Mouse (Mus musculus) liver, embryonic 12.5 days (tissue): ENCODE data around the gene Mlph. TPM values are rescaled to one million over a fixed set of nuclear protein-coding genes. Genes with fewer than 3 reads are reported as not detected.

Experiments used
- ATAC-seq: fragments of 200-750 bp; cut with Nextera tagmentation; 2 replicates; pipeline ENCODE4 v1.8.0; 2017; ENCODE audit warnings: moderate number of reproducible peaks, mild to moderate bottlenecking, moderate library complexity
- H3K27ac ChIP-seq: fragments of 300-500 bp; sonication (generic); 2 replicates; pipeline ENCODE4 v1.5.1; 2016; ENCODE audit warnings: mild to moderate bottlenecking
- H3K27me3 ChIP-seq: fragments of 300-500 bp; sonication (generic); replicated peaks from 2 replicates; pipeline ENCODE4 v1.6.1; 2016; ENCODE audit warnings: mild to moderate bottlenecking, moderate library complexity
- H3K36me3 ChIP-seq: fragments of 300-500 bp; sonication (generic); 2 replicates; pipeline ENCODE4 v1.6.1; 2016; ENCODE audit warnings: mild to moderate bottlenecking, moderate library complexity
- H3K4me1 ChIP-seq: fragments of 300-500 bp; sonication (generic); 2 replicates; pipeline ENCODE4 v1.6.1; 2016
- H3K4me2 ChIP-seq: fragments of 300-500 bp; sonication (generic); 2 replicates; pipeline ENCODE4 v1.6.1; 2016; ENCODE audit warnings: mild to moderate bottlenecking, moderate library complexity
- H3K4me3 ChIP-seq: fragments of 300-500 bp; sonication (generic); 2 replicates; pipeline ENCODE4 v1.5.1; 2016; ENCODE audit warnings: mild to moderate bottlenecking, moderate library complexity
- H3K9ac ChIP-seq: fragments of 300-500 bp; sonication (generic); 2 replicates; pipeline ENCODE4 v1.6.1; 2016; ENCODE audit warnings: mild to moderate bottlenecking, moderate library complexity
- H3K9me3 ChIP-seq: fragments of 300-500 bp; sonication (generic); replicated peaks from 2 replicates; pipeline ENCODE4 v1.6.1; 2016; ENCODE audit warnings: mild to moderate bottlenecking, moderate library complexity
- WGBS: fragments of 180-500 bp; shearing (Covaris S2); methylation state at CpG from one replicate; pipeline ENCODE4 v1.1.7; 2016; ENCODE audit not compliant: insufficient replicate concordance; 5-methylcytosine and 5-hydroxymethylcytosine counted together
- polyA plus RNA-seq: library from polyadenylated mRNA; unstranded; fragments of >200 nt; fragmentation: Nextera tagmentation; extraction: Ambion mirVana; gene quantifications from 2 replicates; pipeline ENCODE4 v1.2.1, GENCODE M21; 2016

Gene Mlph
- polyA plus RNA-seq, 1 experiment from 2014 or later = not detected

GRCm38 (mm10) chr1:90899816-90900215, 15.1 kb upstream of the Mlph start:
- Histone ChIP-seq H3K36me3 (no peaks in the 10 kb centered on the region), H3K4me1 (no peaks in the 10 kb centered on the region), H3K9me3 (no peaks in the 10 kb centered on the region), H3K27ac (no peak overlapping the region), H3K27me3 (no peaks in the 10 kb centered on the region), H3K4me3 (no peak overlapping the region), H3K9ac (no peak overlapping the region), H3K4me2 (no peak overlapping the region)
- 58% methylated on average over 5 of the region's 5 CpGs for WGBS
- no peak for ATAC-seq

GRCm38 (mm10) chr1:90900406-90900805, 14.5 kb upstream of the Mlph start:
- Histone ChIP-seq H3K27ac (no peak overlapping the region), H3K9ac (no peak overlapping the region), H3K4me3 (no peak overlapping the region), H3K36me3 (no peaks in the 10 kb centered on the region), H3K9me3 (no peaks in the 10 kb centered on the region), H3K4me2 (no peak overlapping the region), H3K27me3 (no peaks in the 10 kb centered on the region), H3K4me1 (no peaks in the 10 kb centered on the region)
- no peak for ATAC-seq
- WGBS = 63% methylated on average over 6 of the region's 6 CpGs

- no peak overlapping the region for H3K4me2 ChIP-seq
- H3K9me3 ChIP-seq = no peaks in the 10 kb centered on the region
- no peak overlapping the region for H3K9ac ChIP-seq
- ATAC-seq = no peak
- no peak overlapping the region for H3K27ac ChIP-seq
- 68% methylated on average over 4 of the region's 4 CpGs for WGBS
- H3K27me3 ChIP-seq = no peaks in the 10 kb centered on the region
- no peak overlapping the region for H3K4me3 ChIP-seq
- no peaks in the 10 kb centered on the region for H3K4me1 ChIP-seq
- no peaks in the 10 kb centered on the region for H3K36me3 ChIP-seq
Measured at GRCm38 (mm10) chr1:90901246-90901645, 13.6 kb upstream of the Mlph start.

- no peak overlapping the region for H3K4me3 ChIP-seq
- no peak overlapping the region for H3K4me2 ChIP-seq
- H3K27me3 ChIP-seq = no peaks in the 10 kb centered on the region
- H3K36me3 ChIP-seq = no peaks in the 10 kb centered on the region
- no peak for ATAC-seq
- H3K9ac ChIP-seq = no peak overlapping the region
- H3K9me3 ChIP-seq = no peaks in the 10 kb centered on the region
- H3K4me1 ChIP-seq = no peaks in the 10 kb centered on the region
- 53% methylated on average over 6 of the region's 6 CpGs for WGBS
- H3K27ac ChIP-seq = no peak overlapping the region
Measured at GRCm38 (mm10) chr1:90901681-90902208, 13.1 kb upstream of the Mlph start.

GRCm38 (mm10) chr1:90902751-90903150, 12.1 kb upstream of the Mlph start:
- WGBS = 57% methylated on average over 3 of the region's 3 CpGs
- ATAC-seq = no peak
- no peak overlapping the region for H3K4me3 ChIP-seq
- H3K4me1 ChIP-seq = no peaks in the 10 kb centered on the region
- no peaks in the 10 kb centered on the region for H3K9me3 ChIP-seq
- H3K36me3 ChIP-seq = no peaks in the 10 kb centered on the region
- no peak overlapping the region for H3K27ac ChIP-seq
- no peak overlapping the region for H3K9ac ChIP-seq
- H3K27me3 ChIP-seq = no peaks in the 10 kb centered on the region
- no peak overlapping the region for H3K4me2 ChIP-seq

- no peak overlapping the region for H3K9ac ChIP-seq
- ATAC-seq = no peak
- no peak overlapping the region for H3K4me3 ChIP-seq
- no peaks in the 10 kb centered on the region for H3K36me3 ChIP-seq
- no peak overlapping the region for H3K4me2 ChIP-seq
- H3K27me3 ChIP-seq = 0 out of 2 replicates have a peak, but pooled peaks cover 1% of the 10 kb centered on the region
- 38% methylated on average over 3 of the region's 3 CpGs for WGBS
- no peak overlapping the region for H3K27ac ChIP-seq
- H3K9me3 ChIP-seq = no peaks in the 10 kb centered on the region
- H3K4me1 ChIP-seq = no peaks in the 10 kb centered on the region
Measured at GRCm38 (mm10) chr1:90903211-90903945, 11.5 kb upstream of the Mlph start.

GRCm38 (mm10) chr1:90903971-90904458, 10.9 kb upstream of the Mlph start:
- H3K4me1 ChIP-seq = no peaks in the 10 kb centered on the region
- no peak for ATAC-seq
- no peaks in the 10 kb centered on the region for H3K9me3 ChIP-seq
- H3K27me3 ChIP-seq = 0 out of 2 replicates have a peak, but pooled peaks cover 4% of the 10 kb centered on the region
- H3K4me3 ChIP-seq = no peak overlapping the region
- H3K4me2 ChIP-seq = no peak overlapping the region
- H3K9ac ChIP-seq = no peak overlapping the region
- 65% methylated on average over 8 of the region's 8 CpGs for WGBS
- no peak overlapping the region for H3K27ac ChIP-seq
- no peaks in the 10 kb centered on the region for H3K36me3 ChIP-seq

- Histone ChIP-seq H3K9me3 (no peaks in the 10 kb centered on the region), H3K4me1 (no peaks in the 10 kb centered on the region), H3K36me3 (no peaks in the 10 kb centered on the region), H3K27me3 (0 out of 2 replicates have a peak, but pooled peaks cover 4% of the 10 kb centered on the region), H3K27ac (no peak overlapping the region), H3K9ac (no peak overlapping the region), H3K4me2 (no peak overlapping the region), H3K4me3 (no peak overlapping the region)
- ATAC-seq = no peak
- 63% methylated on average over 7 of the region's 7 CpGs for WGBS
Measured at GRCm38 (mm10) chr1:90904729-90905404, 10.0 kb upstream of the Mlph start.

- no peak overlapping the region for H3K9ac ChIP-seq
- no peak overlapping the region for H3K4me2 ChIP-seq
- no peaks in the 10 kb centered on the region for H3K9me3 ChIP-seq
- peaks cover 4% of the 10 kb centered on the region; the same call in 1 of the 2 replicates for H3K27me3 ChIP-seq
- no peak overlapping the region for H3K4me3 ChIP-seq
- WGBS = 5% methylated on average over 2 of the region's 2 CpGs
- no peaks in the 10 kb centered on the region for H3K4me1 ChIP-seq
- no peak overlapping the region for H3K27ac ChIP-seq
- no peak for ATAC-seq
- no peaks in the 10 kb centered on the region for H3K36me3 ChIP-seq
Measured at GRCm38 (mm10) chr1:90906357-90906756, 8.5 kb upstream of the Mlph start.

GRCm38 (mm10) chr1:90909161-90909560, 5.7 kb upstream of the Mlph start:
- H3K4me3 ChIP-seq = no peak overlapping the region
- no peaks in the 10 kb centered on the region for H3K9me3 ChIP-seq
- no peak overlapping the region for H3K4me2 ChIP-seq
- ATAC-seq = no peak
- no peaks in the 10 kb centered on the region for H3K4me1 ChIP-seq
- peaks cover 7% of the 10 kb centered on the region; the same call in 1 of the 2 replicates for H3K27me3 ChIP-seq
- no peaks in the 10 kb centered on the region for H3K36me3 ChIP-seq
- H3K9ac ChIP-seq = no peak overlapping the region
- no peak overlapping the region for H3K27ac ChIP-seq

GRCm38 (mm10) chr1:90909631-90910152, 5.2 kb upstream of the Mlph start:
- H3K9me3 ChIP-seq = no peaks in the 10 kb centered on the region
- peaks cover 12% of the 10 kb centered on the region; the same call in 1 of the 2 replicates for H3K27me3 ChIP-seq
- no peak overlapping the region for H3K4me3 ChIP-seq
- H3K27ac ChIP-seq = no peak overlapping the region
- WGBS = 40% methylated on average over 17 of the region's 17 CpGs
- H3K4me1 ChIP-seq = no peaks in the 10 kb centered on the region
- H3K4me2 ChIP-seq = no peak overlapping the region
- ATAC-seq = no peak
- no peak overlapping the region for H3K9ac ChIP-seq
- no peaks in the 10 kb centered on the region for H3K36me3 ChIP-seq

GRCm38 (mm10) chr1:90913231-90913630, 1.7 kb upstream of the Mlph start:
- H3K27ac ChIP-seq = no peak overlapping the region
- no peaks in the 10 kb centered on the region for H3K4me1 ChIP-seq
- H3K4me3 ChIP-seq = no peak overlapping the region
- no peaks in the 10 kb centered on the region for H3K9me3 ChIP-seq
- ATAC-seq = no peak
- no peak overlapping the region for H3K4me2 ChIP-seq
- H3K27me3 ChIP-seq = peaks cover 41% of the 10 kb centered on the region
- 48% methylated on average over 6 of the region's 6 CpGs for WGBS
- no peaks in the 10 kb centered on the region for H3K36me3 ChIP-seq
- no peak overlapping the region for H3K9ac ChIP-seq
